Mouse (Mus musculus) midbrain, embryonic 10.5 days (tissue): ENCODE measurements around the gene Ube2h. TPM values are rescaled to one million over a fixed set of nuclear protein-coding genes. Genes with fewer than 3 reads are reported as not detected.

Source experiments
- DNase-seq: peaks from one replicate; pipeline ENCODE4 v3.0.0-alpha.2; 2017; ENCODE audit warnings: low spot score
- H3K27ac ChIP-seq: fragments of 300-500 bp; sonication (generic); replicated peaks from 2 replicates; pipeline ENCODE4 v1.5.1; 2016; ENCODE audit warnings: mild to moderate bottlenecking
- H3K27me3 ChIP-seq: fragments of 300-500 bp; sonication (generic); 2 replicates; pipeline ENCODE4 v1.6.1; 2016; ENCODE audit warnings: low read depth, mild to moderate bottlenecking; ENCODE audit not compliant: poor library complexity, severe bottlenecking
- H3K36me3 ChIP-seq: fragments of 300-500 bp; sonication (generic); 2 replicates; pipeline ENCODE4 v1.6.1; 2016; ENCODE audit warnings: mild to moderate bottlenecking, moderate library complexity
- H3K4me1 ChIP-seq: fragments of 300-500 bp; sonication (generic); 2 replicates; pipeline ENCODE4 v1.6.1; 2016
- H3K4me3 ChIP-seq: fragments of 300-500 bp; sonication (generic); 2 replicates; pipeline ENCODE4 v1.5.1; 2016; ENCODE audit warnings: mild to moderate bottlenecking, moderate library complexity
- H3K9me3 ChIP-seq: fragments of 300-500 bp; sonication (generic); replicated peaks from 2 replicates; pipeline ENCODE4 v1.6.1; 2016; ENCODE audit warnings: mild to moderate bottlenecking
- WGBS: fragments of 180-500 bp; shearing (Covaris S2); methylation state at CpG from one replicate; pipeline ENCODE4 v1.1.7; 2016; 5-methylcytosine and 5-hydroxymethylcytosine counted together
- polyA plus RNA-seq: library from polyadenylated mRNA; unstranded; fragments of >200 nt; fragmentation: Nextera tagmentation; extraction: Ambion mirVana; gene quantifications from 2 replicates; pipeline ENCODE4 v1.2.1, GENCODE M21; 2016

Gene Ube2h
- polyA plus RNA-seq, 1 experiment from 2014 or later: 29.0 TPM

DNA sequence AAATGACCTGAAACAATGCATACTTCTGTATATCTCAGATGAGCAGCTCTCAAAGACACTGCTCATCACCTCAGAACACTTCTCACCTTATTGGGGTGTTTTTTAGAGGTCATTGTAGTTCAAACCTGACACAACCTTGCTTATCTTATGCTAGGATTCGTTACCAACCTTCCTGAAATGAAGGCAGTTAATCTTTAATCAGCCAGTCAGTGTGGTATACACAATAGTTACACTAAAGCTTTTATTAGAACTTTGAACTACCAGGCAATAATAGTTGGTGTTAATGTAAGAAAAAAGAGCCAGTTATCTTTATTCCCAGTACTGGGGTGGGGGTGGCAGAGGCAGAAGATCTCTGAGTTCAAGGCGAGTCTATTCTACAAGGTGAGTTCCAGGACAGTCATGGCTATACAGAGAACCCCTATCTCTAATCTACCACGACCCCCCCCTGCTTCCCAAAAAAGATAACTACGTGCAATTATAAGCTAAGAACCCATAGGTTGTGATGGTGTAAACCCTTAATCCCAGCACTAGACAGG lies 72.5 kb downstream of the Ube2h start:
- Histone ChIP-seq H3K9me3 (no peaks in the 10 kb centered on the region), H3K27me3 (no peaks in the 10 kb centered on the region), H3K4me3 (no peak overlapping the region), H3K27ac (no peak overlapping the region), H3K4me1 (no peaks in the 10 kb centered on the region), H3K36me3 (peaks cover 30% of the 10 kb centered on the region)
- 91% methylated on average over 4 of the region's 4 CpGs for WGBS
- no peak for DNase-seq

DNA sequence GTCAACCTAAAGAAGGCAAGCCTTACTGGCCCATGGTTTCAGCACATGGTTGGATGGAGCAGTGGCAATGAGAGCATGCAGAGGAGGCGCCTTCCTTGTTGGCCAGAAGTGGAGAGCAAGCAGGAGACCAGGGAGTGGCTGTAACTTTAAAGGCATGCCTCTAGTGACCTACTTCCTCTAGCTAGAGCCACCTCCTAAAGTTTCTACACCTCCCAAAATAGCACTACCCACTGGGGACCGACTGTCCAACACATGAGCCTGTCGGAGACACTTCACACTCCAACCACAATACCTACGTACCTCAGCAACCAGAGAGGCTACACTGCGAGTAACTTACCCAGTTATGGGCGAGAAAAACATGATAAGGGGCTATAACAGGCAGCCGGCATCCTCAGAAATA lies 74.1 kb downstream of the Ube2h start:
- Histone ChIP-seq H3K9me3 (no peaks in the 10 kb centered on the region), H3K4me3 (no peak overlapping the region), H3K27me3 (no peaks in the 10 kb centered on the region), H3K27ac (no peak overlapping the region), H3K36me3 (peaks cover 34% of the 10 kb centered on the region), H3K4me1 (no peaks in the 10 kb centered on the region)
- WGBS: 97% methylated on average over 7 of the region's 7 CpGs
- DNase-seq: no peak

DNA sequence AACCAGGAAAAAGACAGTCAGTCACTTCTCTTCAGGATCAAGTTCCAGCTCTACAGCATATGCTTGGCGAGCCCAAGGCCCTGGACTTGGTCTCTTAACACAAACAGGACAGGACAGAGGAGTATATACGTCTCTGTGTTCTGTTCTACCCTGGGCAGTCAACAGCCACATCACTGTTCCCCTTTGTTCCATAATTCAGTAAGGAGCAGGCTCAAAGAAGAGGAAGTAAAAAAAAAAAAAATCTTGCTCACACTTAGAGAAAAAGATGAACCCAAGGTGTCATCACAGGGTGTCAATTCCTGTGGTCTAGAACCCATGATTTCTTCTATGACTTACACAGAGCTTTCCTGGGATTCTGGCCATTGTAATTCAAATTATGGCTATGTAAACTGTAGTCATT lies 75.4 kb downstream of the Ube2h start:
- Histone ChIP-seq H3K36me3 (peaks cover 30% of the 10 kb centered on the region), H3K27ac (no peak overlapping the region), H3K27me3 (no peaks in the 10 kb centered on the region), H3K4me1 (no peaks in the 10 kb centered on the region), H3K9me3 (no peaks in the 10 kb centered on the region), H3K4me3 (no peak overlapping the region)
- no peak for DNase-seq
- 80% methylated on average over 2 of the region's 2 CpGs for WGBS

DNA sequence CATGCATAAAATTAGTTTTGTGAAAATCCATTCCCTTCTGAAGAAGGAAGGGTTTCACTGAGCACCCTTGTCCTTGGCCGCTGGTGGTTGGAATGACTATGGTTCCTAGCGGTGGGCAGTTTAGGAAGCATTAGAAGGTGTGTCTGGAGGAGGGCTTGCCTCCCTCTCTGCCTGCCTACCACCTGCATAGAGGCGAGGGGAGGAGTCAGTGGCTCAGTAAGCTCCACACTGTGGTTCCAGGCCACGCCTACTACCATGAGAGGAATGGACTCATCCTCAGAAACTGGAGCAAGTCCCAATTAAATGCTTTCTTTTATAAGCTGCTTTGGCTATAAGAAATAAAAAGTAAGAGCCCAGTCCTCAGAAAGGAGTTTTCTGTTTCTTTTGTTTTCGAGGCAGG lies 76.0 kb downstream of the Ube2h start:
- Histone ChIP-seq H3K27ac (no peak overlapping the region), H3K36me3 (peaks cover 26% of the 10 kb centered on the region), H3K4me1 (no peaks in the 10 kb centered on the region), H3K27me3 (no peaks in the 10 kb centered on the region), H3K9me3 (no peaks in the 10 kb centered on the region), H3K4me3 (no peak overlapping the region)
- DNase-seq: no peak
- WGBS: 66% methylated on average over 5 of the region's 5 CpGs

DNA sequence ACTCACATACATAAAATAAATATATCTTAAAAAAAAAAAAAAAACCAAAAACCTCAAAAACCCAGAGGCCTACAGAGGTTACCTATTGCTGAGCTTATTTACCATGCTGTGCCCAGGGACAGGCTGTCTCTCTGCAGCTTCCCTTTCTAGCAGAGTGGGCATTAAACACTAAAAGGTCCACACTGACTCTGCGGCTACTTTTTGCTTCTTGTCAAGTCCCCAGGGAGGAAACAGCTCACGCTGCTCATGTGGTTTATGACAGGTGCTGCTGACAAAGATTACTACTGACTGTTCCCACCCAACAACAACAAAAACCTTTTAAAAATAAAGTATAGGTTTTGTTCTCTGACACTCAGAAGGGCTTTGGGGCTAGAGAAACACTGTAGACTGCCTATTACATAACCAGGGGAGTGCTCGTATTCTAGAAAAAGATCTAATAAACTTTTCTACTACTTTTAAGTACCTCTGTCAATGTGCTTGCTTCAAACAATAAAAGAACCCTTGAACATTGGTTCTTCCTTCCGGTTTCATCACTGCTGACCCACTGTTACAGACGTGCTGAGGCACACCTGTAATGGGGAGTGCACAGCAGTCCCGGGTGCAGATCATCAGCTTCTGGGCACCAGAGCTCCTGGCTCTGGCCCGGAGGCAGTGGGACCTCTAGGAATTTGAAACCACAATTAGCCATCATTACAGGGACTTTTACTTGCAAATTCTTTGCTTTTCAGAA lies 77.2 kb downstream of the Ube2h start:
- 90% methylated on average over 7 of the region's 7 CpGs for WGBS
- H3K4me3 ChIP-seq: no peak overlapping the region
- no peaks in the 10 kb centered on the region for H3K9me3 ChIP-seq
- no peaks in the 10 kb centered on the region for H3K27me3 ChIP-seq
- H3K27ac ChIP-seq: no peak overlapping the region
- no peak for DNase-seq
- peaks cover 19% of the 10 kb centered on the region for H3K36me3 ChIP-seq
- no peaks in the 10 kb centered on the region for H3K4me1 ChIP-seq

DNA sequence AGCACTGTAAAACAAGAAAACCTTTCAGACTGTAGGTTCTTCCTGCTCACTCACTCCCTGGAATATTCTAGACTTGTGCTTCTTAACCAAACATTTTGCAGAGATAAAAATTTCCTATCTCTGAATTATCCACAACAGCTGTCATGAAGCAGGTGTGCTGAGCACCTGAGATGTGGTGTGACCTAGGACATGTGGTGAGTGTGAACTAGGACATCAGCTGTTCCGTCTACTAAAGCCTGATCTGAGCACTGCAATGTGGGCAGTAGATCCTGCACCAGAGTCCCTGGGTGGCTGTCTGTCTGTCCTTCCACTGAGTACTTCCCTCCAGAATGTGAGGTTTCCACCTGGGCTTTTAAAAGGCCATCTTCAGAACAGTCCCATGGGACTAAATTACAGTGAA lies 79.6 kb downstream of the Ube2h start:
- no peaks in the 10 kb centered on the region for H3K9me3 ChIP-seq
- H3K36me3 ChIP-seq: peaks cover 36% of the 10 kb centered on the region
- DNase-seq: no peak
- H3K4me1 ChIP-seq: no peaks in the 10 kb centered on the region
- H3K27ac ChIP-seq: no peak overlapping the region
- WGBS: 91% methylated on average over 1 of the region's 1 CpGs
- H3K27me3 ChIP-seq: no peaks in the 10 kb centered on the region
- no peak overlapping the region for H3K4me3 ChIP-seq

DNA sequence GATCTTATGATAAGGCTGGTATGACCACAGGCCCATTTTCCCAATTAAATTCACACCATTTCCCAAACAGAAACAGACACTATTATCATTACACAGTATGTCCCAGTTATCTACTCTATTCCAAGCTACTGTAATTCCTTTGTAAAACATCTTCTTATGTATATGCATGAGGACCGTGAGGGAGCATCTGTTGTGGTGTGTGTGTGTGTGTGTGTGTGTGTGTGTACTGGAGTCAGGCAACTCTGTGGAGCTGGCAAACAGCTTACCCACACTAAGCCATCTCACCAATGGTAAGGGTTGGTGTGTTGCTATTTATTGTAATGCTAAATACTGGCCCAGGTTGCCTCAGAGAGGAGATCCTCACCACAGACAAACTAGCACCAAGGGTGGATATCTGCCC lies 82.0 kb downstream of the Ube2h start:
- no peak for DNase-seq
- H3K27me3 ChIP-seq: no peaks in the 10 kb centered on the region
- 89% methylated on average over 1 of the region's 1 CpGs for WGBS
- H3K4me3 ChIP-seq: no peak overlapping the region
- H3K36me3 ChIP-seq: peaks cover 58% of the 10 kb centered on the region
- H3K27ac ChIP-seq: no peak overlapping the region
- H3K4me1 ChIP-seq: no peaks in the 10 kb centered on the region
- no peaks in the 10 kb centered on the region for H3K9me3 ChIP-seq

DNA sequence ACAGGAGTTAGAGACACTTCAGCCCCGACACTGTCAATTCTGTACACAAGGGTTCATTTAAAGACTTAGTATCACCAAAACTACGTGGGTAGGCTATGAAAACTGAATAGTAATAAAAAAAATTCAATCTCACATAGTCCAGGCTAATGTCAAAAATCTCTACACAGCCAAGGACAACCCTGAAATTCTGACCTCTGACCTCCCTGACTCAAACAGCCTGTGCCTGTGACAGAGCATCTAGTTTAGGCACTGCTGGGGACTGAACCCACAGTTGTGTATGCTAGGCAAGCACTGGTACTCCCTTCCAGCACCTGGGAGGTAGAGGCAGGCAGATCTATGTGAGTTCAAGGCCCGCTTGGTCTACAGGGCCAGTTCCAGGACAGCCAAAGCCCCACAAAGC lies 86.8 kb downstream of the Ube2h start:
- Histone ChIP-seq H3K36me3 (peaks cover 61% of the 10 kb centered on the region), H3K27ac (no peak overlapping the region), H3K4me3 (no peak overlapping the region), H3K4me1 (no peaks in the 10 kb centered on the region), H3K9me3 (no peaks in the 10 kb centered on the region), H3K27me3 (no peaks in the 10 kb centered on the region)
- DNase-seq: no peak
- 92% methylated on average over 3 of the region's 3 CpGs for WGBS

DNA sequence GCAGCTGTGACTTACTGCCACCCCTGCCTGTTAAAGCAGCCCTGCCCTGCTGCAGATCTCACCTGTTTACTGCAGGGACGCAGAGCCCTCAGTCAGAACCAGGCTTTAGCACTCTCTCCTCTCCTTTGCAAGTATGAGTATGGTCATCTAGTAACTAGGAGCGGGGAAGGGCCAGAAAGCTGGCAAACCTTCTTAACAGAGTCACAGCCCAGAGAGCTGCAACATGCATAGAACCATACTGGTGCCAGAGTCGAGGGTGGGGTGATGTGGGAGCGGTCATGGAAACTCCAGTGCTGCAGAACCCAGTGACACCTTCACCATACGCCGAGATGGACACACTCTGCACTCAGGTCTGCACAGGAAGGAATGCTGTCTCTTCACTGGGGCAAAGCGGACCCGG lies 91.9 kb downstream of the Ube2h start:
- H3K27ac ChIP-seq: no peak overlapping the region
- 94% methylated on average over 8 of the region's 8 CpGs for WGBS
- no peaks in the 10 kb centered on the region for H3K27me3 ChIP-seq
- H3K4me1 ChIP-seq: peaks cover 5% of the 10 kb centered on the region; the same call in 1 of the 2 replicates
- no peaks in the 10 kb centered on the region for H3K9me3 ChIP-seq
- H3K4me3 ChIP-seq: no peak overlapping the region
- peaks cover 25% of the 10 kb centered on the region for H3K36me3 ChIP-seq
- no peak for DNase-seq

DNA sequence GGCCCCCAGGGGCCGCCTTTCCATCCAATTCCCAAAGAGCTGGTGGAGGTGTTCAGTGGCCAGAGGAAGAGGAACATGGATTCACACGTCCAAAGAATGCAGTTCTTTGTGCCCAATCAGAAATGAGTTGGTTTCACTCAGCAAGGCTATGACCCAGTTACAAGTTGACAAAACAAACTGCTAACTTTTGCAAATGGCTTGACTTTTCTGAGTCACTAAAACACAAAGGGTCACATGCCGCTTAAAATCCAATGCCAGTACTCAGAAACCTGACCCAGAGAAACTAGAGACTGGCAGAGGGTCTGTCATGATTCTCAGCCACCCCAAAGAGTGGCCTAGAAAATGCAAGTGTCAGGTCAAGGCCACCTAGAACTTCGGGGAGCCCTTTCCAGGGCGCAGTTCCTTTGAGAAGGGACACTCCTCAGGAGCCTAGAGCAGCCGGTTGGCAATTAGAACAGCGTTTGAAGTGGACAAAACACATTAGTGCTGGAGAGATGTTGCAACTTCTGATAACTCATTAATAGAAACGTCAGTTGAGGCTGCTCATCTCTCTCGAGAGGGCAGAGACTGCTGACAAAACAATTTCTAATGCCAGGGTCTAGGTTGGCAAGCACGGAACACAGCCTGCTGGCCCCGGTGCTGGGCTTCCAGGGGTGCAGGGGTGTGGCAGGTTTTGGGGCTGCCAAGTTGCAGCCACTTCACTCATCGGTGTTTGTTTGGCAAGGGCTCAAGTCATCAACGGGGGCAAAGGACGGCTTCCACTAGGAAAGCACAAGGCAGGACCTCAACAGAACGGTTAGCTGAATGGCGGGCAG lies 92.5 kb downstream of the Ube2h start:
- Histone ChIP-seq H3K27ac (no peak overlapping the region), H3K4me3 (no peak overlapping the region), H3K9me3 (no peaks in the 10 kb centered on the region), H3K27me3 (no peaks in the 10 kb centered on the region), H3K4me1 (peaks cover 5% of the 10 kb centered on the region; the same call in 1 of the 2 replicates), H3K36me3 (peaks cover 23% of the 10 kb centered on the region)
- DNase-seq: no peak
- WGBS: 85% methylated on average over 16 of the region's 16 CpGs

DNA sequence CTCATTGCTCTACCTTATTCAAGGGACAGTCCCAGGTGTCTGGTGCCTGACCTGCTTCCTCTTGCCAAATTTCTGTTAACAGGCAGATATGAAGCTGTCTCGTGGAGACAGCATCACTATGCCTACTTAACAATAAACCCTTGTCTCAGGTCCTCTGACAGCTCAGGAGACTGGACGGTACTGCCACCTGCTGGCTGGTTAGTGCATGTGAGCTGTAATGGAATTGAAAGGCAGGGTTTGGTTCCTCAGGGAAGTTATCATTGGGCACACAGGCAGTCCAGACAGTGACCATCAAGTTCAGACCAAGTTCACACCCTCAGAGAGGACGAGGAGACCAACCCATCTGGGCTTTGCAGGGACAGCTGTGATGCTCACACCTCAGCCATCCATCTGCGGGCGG lies 93.6 kb downstream of the Ube2h start:
- peak; percentile 75 for DNase-seq
- whole genome bisulfite sequencing: 37% methylated on average over 5 of the region's 5 CpGs

DNA sequence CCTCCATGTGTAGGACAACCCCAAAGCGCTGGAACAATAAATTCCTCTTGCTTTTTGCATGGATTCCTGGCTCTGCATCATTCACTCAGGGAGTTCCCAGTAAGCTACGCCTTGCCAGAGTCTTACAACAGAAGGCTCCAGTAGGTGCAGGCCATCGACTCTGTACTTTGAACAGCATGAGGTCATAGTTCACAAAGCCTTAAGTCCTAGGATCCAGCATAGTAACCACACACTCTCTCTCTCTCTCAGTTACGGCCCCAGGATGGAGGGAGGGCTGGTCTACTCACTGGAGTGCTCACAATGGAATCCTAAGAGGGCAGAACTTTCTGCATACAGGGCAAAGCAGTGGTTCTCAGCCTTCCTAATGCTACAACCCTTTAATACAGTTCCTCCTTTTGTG lies 95.5 kb downstream of the Ube2h start:
- Histone ChIP-seq H3K4me1 (peaks cover 17% of the 10 kb centered on the region), H3K27ac (no peak overlapping the region)
- 43% methylated on average over 4 of the region's 4 CpGs for WGBS

More for the DNA sequence above, 93.6 kb downstream of the Ube2h start:
- H3K9me3 ChIP-seq: no peaks in the 10 kb centered on the region
- H3K4me1 ChIP-seq: peaks cover 7% of the 10 kb centered on the region
- H3K27ac ChIP-seq: no peak overlapping the region
- H3K27me3 ChIP-seq: no peaks in the 10 kb centered on the region
- no peak overlapping the region for H3K4me3 ChIP-seq
- peaks cover 17% of the 10 kb centered on the region for H3K36me3 ChIP-seq

More for the DNA sequence above, 95.5 kb downstream of the Ube2h start:
- Histone ChIP-seq H3K27me3 (peaks cover 7% of the 10 kb centered on the region; the same call in 1 of the 2 replicates), H3K4me3 (no peak overlapping the region), H3K36me3 (peaks cover 7% of the 10 kb centered on the region), H3K9me3 (no peaks in the 10 kb centered on the region)
- no peak for DNase-seq
